Mouse (Mus musculus) hindbrain, embryonic 15.5 days (tissue): ENCODE measurements around the gene Serpini2. TPM values are rescaled to one million over a fixed set of nuclear protein-coding genes. Genes with fewer than 3 reads are reported as not detected.

ENCODE experiments used
- ATAC-seq: fragments of 200-750 bp; cut with Nextera tagmentation; 2 replicates; pipeline ENCODE4 v1.8.0; 2017; ENCODE audit warnings: low read depth, moderate number of reproducible peaks, moderate TSS enrichment; ENCODE audit not compliant: low FRiP score
- H3K27ac ChIP-seq: fragments of 300-500 bp; sonication (generic); replicated peaks from 2 replicates; pipeline ENCODE4 v1.5.1; 2015; ENCODE audit warnings: mild to moderate bottlenecking, inconsistent platforms
- H3K27me3 ChIP-seq: fragments of 300-500 bp; sonication (generic); 2 replicates; pipeline ENCODE4 v1.6.1; 2015; ENCODE audit warnings: control low read depth, inconsistent platforms
- H3K36me3 ChIP-seq: fragments of 300-500 bp; sonication (generic); 2 replicates; pipeline ENCODE4 v1.6.1; 2015; ENCODE audit warnings: control low read depth, inconsistent platforms
- H3K4me1 ChIP-seq: fragments of 300-500 bp; sonication (generic); replicated peaks from 2 replicates; pipeline ENCODE4 v1.6.1; 2015; ENCODE audit warnings: control low read depth, inconsistent platforms
- H3K4me2 ChIP-seq: fragments of 300-500 bp; sonication (generic); 2 replicates; pipeline ENCODE4 v1.6.1; 2015; ENCODE audit warnings: moderate library complexity, mild to moderate bottlenecking, inconsistent platforms
- H3K4me3 ChIP-seq: fragments of 300-500 bp; sonication (generic); 2 replicates; pipeline ENCODE4 v1.5.1; 2015; ENCODE audit warnings: mild to moderate bottlenecking, inconsistent platforms
- H3K9ac ChIP-seq: fragments of 300-500 bp; sonication (generic); 2 replicates; pipeline ENCODE4 v1.6.1; 2015; ENCODE audit warnings: inconsistent platforms
- H3K9me3 ChIP-seq: fragments of 300-500 bp; sonication (generic); 2 replicates; pipeline ENCODE4 v1.6.1; 2016; ENCODE audit warnings: control low read depth, inconsistent platforms
- whole genome bisulfite sequencing: fragments of 180-500 bp; shearing (Covaris S2); methylation state at CpG from one replicate; pipeline ENCODE4 v1.1.7; 2015; 5-methylcytosine and 5-hydroxymethylcytosine counted together
- polyA plus RNA-seq: library from polyadenylated mRNA; unstranded; fragments of >200 nt; fragmentation: Nextera tagmentation; extraction: Ambion mirVana; gene quantifications from 2 replicates; pipeline ENCODE4 v1.2.1, GENCODE M21; 2015

The Serpini2 gene
- polyA plus RNA-seq, 1 experiment from 2014 or later = not detected

DNA sequence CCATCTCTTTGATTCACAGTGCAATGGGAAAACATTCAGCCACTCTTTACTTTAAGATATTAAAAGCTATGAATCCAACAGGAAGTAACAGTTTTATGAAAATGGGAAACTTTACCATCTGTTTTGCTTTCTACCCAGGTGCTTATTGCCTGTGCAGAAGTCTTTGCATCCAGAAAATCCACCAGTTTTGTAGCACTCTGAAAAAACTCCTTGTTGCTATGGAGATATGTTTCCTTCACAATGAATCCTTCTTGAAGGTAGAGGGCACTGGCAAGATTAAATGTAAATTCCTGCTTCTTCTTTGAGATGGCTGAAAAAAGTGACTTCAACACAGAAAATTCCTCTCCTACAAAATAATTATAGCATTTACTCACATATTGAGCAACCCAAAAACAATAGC lies 10.5 kb downstream of the Serpini2 start:
- no peak overlapping the region for H3K4me2 ChIP-seq
- H3K27me3 ChIP-seq = no peaks in the 10 kb centered on the region
- H3K27ac ChIP-seq = no peak overlapping the region
- H3K4me3 ChIP-seq = no peak overlapping the region
- H3K9ac ChIP-seq = no peak overlapping the region
- no peaks in the 10 kb centered on the region for H3K36me3 ChIP-seq
- no peak for ATAC-seq
- no peaks in the 10 kb centered on the region for H3K9me3 ChIP-seq
- no peaks in the 10 kb centered on the region for H3K4me1 ChIP-seq

DNA sequence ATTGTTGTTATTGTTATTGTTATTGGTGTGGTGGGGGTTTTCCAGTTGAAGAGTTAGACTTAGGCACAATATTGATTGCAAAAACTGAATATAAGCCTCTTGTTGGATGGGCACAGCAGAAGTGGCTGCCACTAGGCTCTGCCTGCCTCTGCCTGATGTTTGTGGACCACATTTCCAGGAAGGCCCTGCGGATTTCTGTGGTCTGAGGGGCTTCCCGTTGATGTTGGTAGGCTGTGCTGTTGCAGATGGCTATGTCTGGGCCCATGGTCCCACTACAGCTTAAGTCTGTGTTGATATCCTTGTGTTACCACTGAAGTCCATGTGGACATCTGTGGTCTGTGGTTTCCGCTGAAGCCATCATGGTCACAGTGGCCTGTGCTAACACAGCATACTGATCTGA lies 50.2 kb downstream of the Serpini2 start:
- Histone ChIP-seq H3K27ac (no peak overlapping the region), H3K4me2 (no peak overlapping the region), H3K9ac (no peak overlapping the region), H3K27me3 (no peaks in the 10 kb centered on the region), H3K9me3 (no peaks in the 10 kb centered on the region), H3K36me3 (no peaks in the 10 kb centered on the region), H3K4me3 (no peak overlapping the region), H3K4me1 (no peaks in the 10 kb centered on the region)
- ATAC-seq = no peak
- WGBS = 75% methylated on average over 3 of the region's 3 CpGs

DNA sequence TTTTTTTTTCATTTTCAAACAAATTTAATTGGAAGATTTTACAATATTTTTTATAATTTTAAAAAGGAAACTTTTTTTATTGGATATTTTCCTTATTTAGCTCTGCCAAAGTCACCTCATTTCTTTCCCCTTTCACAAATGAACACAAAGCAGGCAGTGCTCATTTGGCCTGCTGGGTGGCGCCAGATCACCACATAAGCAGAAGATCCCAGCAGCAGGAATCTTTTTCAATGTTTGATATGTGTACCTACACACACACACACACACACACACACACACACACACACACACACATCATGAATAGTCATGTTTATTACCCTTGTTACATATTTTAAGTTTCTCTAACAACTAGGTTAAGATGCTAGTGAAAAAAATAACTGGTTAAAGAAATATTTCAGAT lies 50.7 kb downstream of the Serpini2 start:
- Histone ChIP-seq H3K4me3 (no peak overlapping the region), H3K4me2 (no peak overlapping the region), H3K9ac (no peak overlapping the region)

DNA sequence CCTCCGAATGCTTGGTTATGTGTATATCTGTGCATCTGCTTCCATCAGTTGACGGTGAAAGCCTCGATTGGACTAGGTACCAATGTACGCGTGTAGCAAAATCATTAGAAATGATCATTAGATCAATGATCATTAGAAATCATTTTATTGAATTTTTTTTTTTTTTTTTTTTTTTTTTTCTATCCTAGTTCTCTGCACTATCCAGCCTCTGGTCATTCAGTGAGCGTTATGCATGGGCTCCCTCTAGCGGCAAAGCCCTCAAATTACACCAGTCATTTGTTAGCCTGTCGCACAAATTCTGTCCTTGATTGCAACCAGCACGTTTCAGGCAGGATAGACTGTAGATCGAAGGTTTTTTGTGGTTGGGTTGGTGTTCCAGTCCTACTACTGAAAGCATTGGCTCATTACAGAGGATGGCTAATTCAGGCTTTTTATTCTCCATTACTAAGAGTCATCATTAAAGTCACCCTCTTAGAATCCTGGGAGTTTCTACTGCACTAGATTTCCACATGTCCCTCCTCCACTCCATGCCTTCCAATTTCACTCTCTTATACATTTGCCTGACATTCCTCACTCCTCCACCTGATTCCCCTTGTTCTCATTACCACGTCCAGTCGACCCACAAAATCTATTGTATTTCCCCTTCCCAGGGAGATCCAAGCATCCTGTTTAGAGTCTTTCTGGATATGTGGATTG lies 66.9 kb downstream of the Serpini2 start:
- 44% methylated on average over 12 of the region's 12 CpGs for WGBS
- Histone ChIP-seq H3K4me2 (no peak overlapping the region), H3K4me3 (no peak overlapping the region), H3K27ac (no peak overlapping the region), H3K27me3 (no peaks in the 10 kb centered on the region), H3K4me1 (no peaks in the 10 kb centered on the region), H3K9ac (no peak overlapping the region), H3K36me3 (no peaks in the 10 kb centered on the region), H3K9me3 (no peaks in the 10 kb centered on the region)
- no peak for ATAC-seq

More for the DNA sequence above, 50.7 kb downstream of the Serpini2 start:
- Histone ChIP-seq H3K36me3 (no peaks in the 10 kb centered on the region), H3K27ac (no peak overlapping the region), H3K4me1 (no peaks in the 10 kb centered on the region), H3K9me3 (no peaks in the 10 kb centered on the region), H3K27me3 (no peaks in the 10 kb centered on the region)
- ATAC-seq = peak; percentile 45; the same call in 1 of the 2 replicates
- WGBS = 0% methylated on average over 1 of the region's 1 CpGs

Other genes starting within 250 kb of the Serpini2 start
- gene Zbbx, start 105.0 kb downstream of the Serpini2 start, polyA plus RNA-seq = 0.74 and 0.93 TPM in 2 replicates
- gene Wdr49, start 212.1 kb upstream of the Serpini2 start, polyA plus RNA-seq = 0.35 and 0.42 TPM in 2 replicates